Mouse (Mus musculus) cerebellum, postnatal 4 days (tissue): ENCODE results near the gene Smim8.

ENCODE experiments used
- DNase-seq, 2 experiments: peaks; one replicate each; pipeline ENCODE4 v3.0.0; 2022; ENCODE audit warnings: low spot score in 2 of 2, mixed read lengths in 1 of 2

The Smim8 gene

GRCm38 (mm10) chr4:34720127-34720895, 57.9 kb downstream of the Smim8 start:
- DNase-seq = no peak

GRCm38 (mm10) chr4:34719421-34719820, 58.8 kb downstream of the Smim8 start:
- no peak for DNase-seq
